13 mouse cellular contexts compared by ENCODE assay signal in genomic region chr4:73661864-73662263, GRCm38 (mm10). TPM values are rescaled to one million over a fixed set of nuclear protein-coding genes. Genes with fewer than 3 reads are reported as not detected.
"Had no signal": no experiment of that assay in that cellular context is flagged by ENCODE, and none has a peak within 500 bp of the region (broad histone marks: within the 10 kb centered on the region; RNA-seq: fewer than 3 reads in every experiment).

No protein-coding gene starts in this region.

RNA-seq across cellular contexts. Expression of gene Gm11239, which starts 6.3 kb away (rescaled TPM):
- total RNA-seq: common myeloid progenitor, adult 5-6 weeks; forebrain, postnatal 0 days; gastrocnemius, adult 18-20 months; gastrocnemius, adult 8-10 months; gastrocnemius, postnatal 10 days; gastrocnemius, postnatal 14 days; gastrocnemius, postnatal 25 days; gastrocnemius, postnatal 36 days; gastrocnemius, postnatal 4 days; granulocyte monocyte progenitor cell, adult 5-6 weeks; heart, adult 18-20 months; heart, adult 2 months; heart, adult 8-10 months had no signal

RNA-seq across cellular contexts. Expression of gene Gm428, which starts 21.5 kb away (rescaled TPM):
- total RNA-seq: common myeloid progenitor, adult 5-6 weeks; forebrain, postnatal 0 days; gastrocnemius, adult 18-20 months; gastrocnemius, adult 8-10 months; gastrocnemius, postnatal 10 days; gastrocnemius, postnatal 14 days; gastrocnemius, postnatal 25 days; gastrocnemius, postnatal 36 days; gastrocnemius, postnatal 4 days; granulocyte monocyte progenitor cell, adult 5-6 weeks; heart, adult 18-20 months; heart, adult 2 months; heart, adult 8-10 months had no signal

RNA-seq across cellular contexts. Expression of gene Gm11236, which starts 23.9 kb away (rescaled TPM):
- total RNA-seq: common myeloid progenitor, adult 5-6 weeks; forebrain, postnatal 0 days; gastrocnemius, adult 18-20 months; gastrocnemius, adult 8-10 months; gastrocnemius, postnatal 10 days; gastrocnemius, postnatal 14 days; gastrocnemius, postnatal 25 days; gastrocnemius, postnatal 36 days; gastrocnemius, postnatal 4 days; granulocyte monocyte progenitor cell, adult 5-6 weeks; heart, adult 18-20 months; heart, adult 2 months; heart, adult 8-10 months had no signal

RNA-seq across cellular contexts. Expression of gene Gm11237, which starts 39.1 kb away (rescaled TPM):
- total RNA-seq: common myeloid progenitor, adult 5-6 weeks; forebrain, postnatal 0 days; gastrocnemius, adult 18-20 months; gastrocnemius, adult 8-10 months; gastrocnemius, postnatal 10 days; gastrocnemius, postnatal 14 days; gastrocnemius, postnatal 25 days; gastrocnemius, postnatal 36 days; gastrocnemius, postnatal 4 days; granulocyte monocyte progenitor cell, adult 5-6 weeks; heart, adult 18-20 months; heart, adult 2 months; heart, adult 8-10 months had no signal

RNA-seq across cellular contexts. Expression of gene Gm11238, which starts 54.2 kb away (rescaled TPM):
- total RNA-seq: common myeloid progenitor, adult 5-6 weeks; forebrain, postnatal 0 days; gastrocnemius, adult 18-20 months; gastrocnemius, adult 8-10 months; gastrocnemius, postnatal 10 days; gastrocnemius, postnatal 14 days; gastrocnemius, postnatal 25 days; gastrocnemius, postnatal 36 days; gastrocnemius, postnatal 4 days; granulocyte monocyte progenitor cell, adult 5-6 weeks; heart, adult 18-20 months; heart, adult 2 months; heart, adult 8-10 months had no signal
